Comparison of ENCODE assay signal across 13 mouse cellular contexts in the genomic region with DNA sequence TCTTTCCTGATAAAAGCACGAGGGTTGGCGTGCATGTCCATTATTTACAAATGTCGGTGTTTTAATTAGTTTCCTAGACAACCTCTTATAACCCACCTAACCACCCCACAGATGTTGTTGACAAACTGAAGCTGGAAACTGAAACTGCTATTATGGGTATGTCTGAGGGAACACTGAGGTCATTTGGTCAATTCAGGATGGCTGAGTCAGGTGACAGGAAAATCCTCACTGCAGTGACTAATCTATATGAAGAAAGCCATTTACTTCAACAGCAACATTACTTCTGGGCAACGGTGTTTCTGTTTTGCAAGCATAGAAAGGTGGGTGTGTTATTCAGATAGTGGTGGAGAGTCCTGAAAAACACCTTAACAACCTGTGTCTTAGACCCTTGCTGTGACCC. TPM values are rescaled to one million over a fixed set of nuclear protein-coding genes. Genes with fewer than 3 reads are reported as not detected.
DNase-seq lines count a peak whose midpoint lies in the region; ATAC-seq lines count a peak whose summit lies in the region.
"Had no signal": no experiment of that assay in that cellular context is flagged by ENCODE, and none has a peak within 500 bp of the region (broad histone marks: within the 10 kb centered on the region; RNA-seq: fewer than 3 reads in every experiment).

No protein-coding gene starts in this region.

- H3K9ac ChIP-seq in heart, embryonic 15.5 days = no peak overlapping the region
- H3K9ac ChIP-seq in limb, embryonic 13.5 days = no peak overlapping the region
- H3K9ac ChIP-seq: lung, embryonic 14.5 days; midbrain, embryonic 15.5 days had no signal

- no peak for DNase-seq in heart, postnatal 10 days
- peak; percentile 61 for DNase-seq in 3T3-L1 (ENCODE audit: low read depth, low spot score)
- no peak for DNase-seq in right cerebral cortex, postnatal 10 days (ENCODE audit: low spot score in 2 of 2)
- DNase-seq: cerebellum, adult 18-20 months; kidney, postnatal 10 days; lung, embryonic 14.5 days; spleen, adult 18-20 months; thymus, adult 2 months had no signal

- no peak overlapping the region for H3K4me2 ChIP-seq in heart, embryonic 15.5 days
- H3K4me2 ChIP-seq in limb, embryonic 13.5 days (replicated peaks) = peak overlapping the region; percentile 41; the same call in 1 of the 2 replicates
- H3K4me2 ChIP-seq: midbrain, embryonic 15.5 days had no signal

- ATAC-seq in heart, embryonic 15.5 days (replicated peaks; ENCODE audit: insufficient number of reproducible peaks, insufficient read depth, low FRiP score, low read depth) = no peak
- ATAC-seq in limb, embryonic 13.5 days (ENCODE audit: low FRiP score, low read depth) = no peak
- ATAC-seq in activated CD4-positive, CD25-positive, alpha-beta regulatory T cell, adult 4 months = no peak
- ATAC-seq: midbrain, embryonic 15.5 days had no signal

- no peaks in the 10 kb centered on the region for H3K36me3 ChIP-seq in heart, embryonic 15.5 days
- peaks cover 3% of the 10 kb centered on the region; the same call in 1 of the 2 replicates for H3K36me3 ChIP-seq in limb, embryonic 13.5 days
- H3K36me3 ChIP-seq: midbrain, embryonic 15.5 days had no signal

- peak overlapping the region; percentile 57 for H3K27ac ChIP-seq in heart, embryonic 15.5 days
- H3K27ac ChIP-seq in brown adipose tissue, adult 24 weeks (replicated peaks; ENCODE audit: low read depth, low read length) = peak overlapping the region; percentile 91
- H3K27ac ChIP-seq in limb, embryonic 13.5 days = peak overlapping the region; percentile 45; the same call in 1 of the 2 replicates
- H3K27ac ChIP-seq: midbrain, embryonic 15.5 days had no signal

- intact Hi-C loops in heart, postnatal 10 days (cut with DNase I) = no loop called here

- H3K4me3 ChIP-seq in heart, embryonic 15.5 days = no peak overlapping the region
- no peak overlapping the region for H3K4me3 ChIP-seq in brown adipose tissue, adult 24 weeks (ENCODE audit: insufficient read depth, low read depth, low read length)
- no peak overlapping the region for H3K4me3 ChIP-seq in limb, embryonic 13.5 days
- H3K4me3 ChIP-seq: midbrain, embryonic 15.5 days had no signal

- 49% methylated on average over 4 of the region's 4 CpGs for WGBS in heart, embryonic 15.5 days
- 27% methylated on average over 4 of the region's 4 CpGs for WGBS in limb, embryonic 13.5 days

- H3K4me1 ChIP-seq in heart, embryonic 15.5 days (replicated peaks) = peaks cover 17% of the 10 kb centered on the region
- peaks cover 33% of the 10 kb centered on the region for H3K4me1 ChIP-seq in brown adipose tissue, adult 24 weeks (ENCODE audit: control insufficient read depth, insufficient read depth, insufficient read length, low read length)
- H3K4me1 ChIP-seq in limb, embryonic 13.5 days = peaks cover 74% of the 10 kb centered on the region
- H3K4me1 ChIP-seq: midbrain, embryonic 15.5 days had no signal

- H3K9me3 ChIP-seq in heart, embryonic 15.5 days (replicated peaks) = no peaks in the 10 kb centered on the region
- H3K9me3 ChIP-seq in limb, embryonic 13.5 days = no peaks in the 10 kb centered on the region
- H3K9me3 ChIP-seq: midbrain, embryonic 15.5 days had no signal

- H3K27me3 ChIP-seq in heart, embryonic 15.5 days = no peaks in the 10 kb centered on the region
- no peaks in the 10 kb centered on the region for H3K27me3 ChIP-seq in limb, embryonic 13.5 days

RNA-seq across cellular contexts. Expression of a gene that starts 12.4 kb away (rescaled TPM):
- polyA plus RNA-seq in heart, embryonic 15.5 days (2015; fragmentation: Nextera tagmentation; extraction: Ambion mirVana) = 4.7 and 5.7 TPM in 2 replicates
- total RNA-seq in heart, postnatal 10 days (2021) = 10 to 100 TPM; 13.5 to 15.0 TPM
- polyA plus RNA-seq in brown adipose tissue, adult 24 weeks (2012; ENCODE audit: insufficient read depth, insufficient read length, missing spikeins) = 37.5 and 39.6 TPM in 2 replicates
- polyA plus RNA-seq in limb, embryonic 13.5 days (2015; fragmentation: Nextera tagmentation; extraction: Ambion mirVana) = 53.1 and 53.5 TPM in 2 replicates
- polyA plus RNA-seq in activated CD4-positive, CD25-positive, alpha-beta regulatory T cell, adult 4 months (2017; shearing (Covaris generic)) = under 1 TPM in 1 of 2 experiments, not detected in 1; 0.29 TPM

RNA-seq across cellular contexts. Expression of a gene that starts 48.8 kb away (rescaled TPM):
- 28.8 and 36.6 TPM in 2 replicates for polyA plus RNA-seq in heart, embryonic 15.5 days (2015; fragmentation: Nextera tagmentation; extraction: Ambion mirVana)
- total RNA-seq in heart, postnatal 10 days (2021) = 10 to 100 TPM; 19.2 TPM
- 13.6 and 15.1 TPM in 2 replicates for polyA plus RNA-seq in brown adipose tissue, adult 24 weeks (2012; ENCODE audit: insufficient read depth, insufficient read length, missing spikeins)
- polyA plus RNA-seq in limb, embryonic 13.5 days (2015; fragmentation: Nextera tagmentation; extraction: Ambion mirVana) = 70.2 and 70.9 TPM in 2 replicates
- 100 to 1,000 TPM in 1 of 2 experiments, 10 to 100 TPM in 1; 57.6 to 114 TPM for polyA plus RNA-seq in activated CD4-positive, CD25-positive, alpha-beta regulatory T cell, adult 4 months (2017; shearing (Covaris generic))
